Comparison of ENCODE assay signal across 19 mouse cellular contexts in genomic region chr2:181113762-181114361, GRCm38 (mm10). TPM values are rescaled to one million over a fixed set of nuclear protein-coding genes. Genes with fewer than 3 reads are reported as not detected.
DNase-seq lines count a peak whose midpoint lies in the region; ATAC-seq lines count a peak whose summit lies in the region.
"Had no signal": no experiment of that assay in that cellular context is flagged by ENCODE, and none has a peak within 500 bp of the region (broad histone marks: within the 10 kb centered on the region; RNA-seq: fewer than 3 reads in every experiment).

No protein-coding gene starts in this region.

- whole genome bisulfite sequencing in hindbrain, embryonic 11.5 days: 59% methylated on average over 8 of the region's 8 CpGs
- WGBS in hindbrain, embryonic 16.5 days: 38% methylated on average over 8 of the region's 8 CpGs
- 39% methylated on average over 8 of the region's 8 CpGs for WGBS in midbrain, embryonic 14.5 days

- H3K27ac ChIP-seq in hindbrain, embryonic 11.5 days (ENCODE audit: low read depth, low read length): no peak overlapping the region
- no peak overlapping the region for H3K27ac ChIP-seq in hindbrain, embryonic 16.5 days (ENCODE audit: low read depth, low read length)
- H3K27ac ChIP-seq in midbrain, embryonic 14.5 days (replicated peaks; ENCODE audit: low read depth, low read length): peak overlapping the region; percentile 41; the same call in 1 of the 2 replicates
- H3K27ac ChIP-seq: embryonic facial prominence, embryonic 13.5 days; liver, embryonic 15.5 days had no signal

- peak; percentile 51 for DNase-seq in hindbrain, embryonic 11.5 days (ENCODE audit: low spot score)
- DNase-seq in R1 (ENCODE audit: low read depth, low spot score): peak; percentile 23
- peak; percentile 79 for DNase-seq in brain, adult 2 months (ENCODE audit: low read depth, low spot score)
- peak; percentile 53 for DNase-seq in midbrain, embryonic 14.5 days
- DNase-seq in adrenal gland, adult 8-10 months: no peak
- no peak for DNase-seq in natural killer cell, adult 2 months (ENCODE audit: low spot score in 2 of 2)
- DNase-seq in adrenal gland, postnatal 36 days: no peak
- DNase-seq: cerebellum, adult 11 months; heart, postnatal 4 days; right cerebral cortex, postnatal 4 days; thymus, postnatal 25 days had no signal

- no peaks in the 10 kb centered on the region for H3K9me3 ChIP-seq in hindbrain, embryonic 11.5 days (ENCODE audit: control insufficient read depth, low read length)
- no peaks in the 10 kb centered on the region for H3K9me3 ChIP-seq in hindbrain, embryonic 16.5 days (ENCODE audit: control insufficient read depth, low read length)
- H3K9me3 ChIP-seq in midbrain, embryonic 14.5 days (ENCODE audit: control insufficient read depth, low read length): no peaks in the 10 kb centered on the region
- H3K9me3 ChIP-seq: embryonic facial prominence, embryonic 13.5 days; liver, embryonic 15.5 days had no signal

- peak; percentile 45 for ATAC-seq in hindbrain, embryonic 11.5 days (ENCODE audit: low FRiP score)
- ATAC-seq in hindbrain, embryonic 16.5 days: no peak; the same call in 1 of the 2 replicates
- no peak; the same call in 1 of the 2 replicates for ATAC-seq in midbrain, embryonic 14.5 days (ENCODE audit: low FRiP score, low TSS enrichment)
- ATAC-seq: intestine, embryonic 16.5 days; lung, postnatal 0 days had no signal

- H3K4me3 ChIP-seq in hindbrain, embryonic 11.5 days (ENCODE audit: low read depth, low read length): no peak overlapping the region
- H3K4me3 ChIP-seq in hindbrain, embryonic 16.5 days (ENCODE audit: low read length): no peak overlapping the region
- no peak overlapping the region for H3K4me3 ChIP-seq in midbrain, embryonic 14.5 days (replicated peaks; ENCODE audit: low read depth, low read length)
- H3K4me3 ChIP-seq: embryonic facial prominence, embryonic 13.5 days; liver, embryonic 15.5 days; myocyte had no signal

- no peaks in the 10 kb centered on the region for H3K27me3 ChIP-seq in hindbrain, embryonic 11.5 days (ENCODE audit: control insufficient read depth, insufficient read depth, low read length)
- no peaks in the 10 kb centered on the region for H3K27me3 ChIP-seq in hindbrain, embryonic 16.5 days (replicated peaks; ENCODE audit: control insufficient read depth, insufficient read depth, low read length)
- no peaks in the 10 kb centered on the region for H3K27me3 ChIP-seq in midbrain, embryonic 14.5 days (ENCODE audit: control insufficient read depth, insufficient read depth, low read length)

- H3K4me1 ChIP-seq in hindbrain, embryonic 11.5 days (replicated peaks; ENCODE audit: control insufficient read depth, insufficient read depth, low read length): peaks cover 3% of the 10 kb centered on the region; the same call in 1 of the 2 replicates
- peaks cover 21% of the 10 kb centered on the region for H3K4me1 ChIP-seq in hindbrain, embryonic 16.5 days (ENCODE audit: control insufficient read depth, insufficient read depth, low read depth, low read length)
- peaks cover 42% of the 10 kb centered on the region for H3K4me1 ChIP-seq in midbrain, embryonic 14.5 days (ENCODE audit: control insufficient read depth, insufficient read depth, low read length)
- H3K4me1 ChIP-seq: embryonic facial prominence, embryonic 13.5 days had no signal

- no peak overlapping the region for H3K9ac ChIP-seq in hindbrain, embryonic 11.5 days (ENCODE audit: low read depth, low read length)
- no peak overlapping the region for H3K9ac ChIP-seq in hindbrain, embryonic 16.5 days (ENCODE audit: low read depth, low read length)
- no peak overlapping the region for H3K9ac ChIP-seq in midbrain, embryonic 14.5 days (replicated peaks; ENCODE audit: low read length)
- H3K9ac ChIP-seq: embryonic facial prominence, embryonic 13.5 days; liver, embryonic 15.5 days had no signal

- H3K4me2 ChIP-seq in hindbrain, embryonic 11.5 days (replicated peaks; ENCODE audit: low read depth, low read length): no peak overlapping the region
- H3K4me2 ChIP-seq in hindbrain, embryonic 16.5 days (ENCODE audit: low read length): no peak overlapping the region
- no peak overlapping the region for H3K4me2 ChIP-seq in midbrain, embryonic 14.5 days (ENCODE audit: low read length)
- H3K4me2 ChIP-seq: embryonic facial prominence, embryonic 13.5 days; liver, embryonic 15.5 days had no signal

- no peaks in the 10 kb centered on the region for H3K36me3 ChIP-seq in hindbrain, embryonic 11.5 days (ENCODE audit: control insufficient read depth, insufficient read depth, low read length)
- peaks cover 10% of the 10 kb centered on the region for H3K36me3 ChIP-seq in hindbrain, embryonic 16.5 days (ENCODE audit: control insufficient read depth, insufficient read depth, low read length)
- H3K36me3 ChIP-seq in midbrain, embryonic 14.5 days (ENCODE audit: control insufficient read depth, insufficient read depth, low read length): peaks cover 29% of the 10 kb centered on the region
- H3K36me3 ChIP-seq: embryonic facial prominence, embryonic 13.5 days; liver, embryonic 15.5 days had no signal

RNA-seq across cellular contexts. Expression of gene Kcnq2, which starts 21.2 kb away (rescaled TPM):
- 16.3 and 18.9 TPM in 2 replicates for polyA plus RNA-seq in hindbrain, embryonic 11.5 days (2014; fragmentation: Nextera tagmentation; extraction: Ambion mirVana)
- 41.4 and 47.3 TPM in 2 replicates for polyA plus RNA-seq in hindbrain, embryonic 16.5 days (2015; fragmentation: Nextera tagmentation; extraction: Ambion mirVana)
- 52.0 and 52.4 TPM in 2 replicates for polyA plus RNA-seq in midbrain, embryonic 14.5 days (2014; fragmentation: Nextera tagmentation; extraction: Ambion mirVana)
- 10 to 100 TPM in 2 of 4 experiments, 1 to 10 TPM in 2; 5.8 to 14.8 (median 10.0) TPM for total RNA-seq in adrenal gland, adult 8-10 months (2022)
- 1 to 10 TPM; 3.2 to 4.4 TPM for total RNA-seq in adrenal gland, postnatal 36 days (2021)
- total RNA-seq: granulocyte monocyte progenitor cell, adult 5-6 weeks; megakaryocyte progenitor cell, adult 5-6 weeks had no signal
- polyA plus RNA-seq: lung, postnatal 0 days; myocyte had no signal

RNA-seq across cellular contexts. Expression of gene Eef1a2, which starts 43.0 kb away (rescaled TPM):
- polyA plus RNA-seq in hindbrain, embryonic 11.5 days (2014; fragmentation: Nextera tagmentation; extraction: Ambion mirVana): 1.3 and 1.5 TPM in 2 replicates
- 5.4 and 9.7 TPM in 2 replicates for polyA plus RNA-seq in hindbrain, embryonic 16.5 days (2015; fragmentation: Nextera tagmentation; extraction: Ambion mirVana)
- 12.7 and 14.1 TPM in 2 replicates for polyA plus RNA-seq in midbrain, embryonic 14.5 days (2014; fragmentation: Nextera tagmentation; extraction: Ambion mirVana)
- total RNA-seq in adrenal gland, adult 8-10 months (2022): 10 to 100 TPM; 65.8 to 85.9 (median 68.2) TPM
- total RNA-seq in adrenal gland, postnatal 36 days (2021): 10 to 100 TPM; 33.0 to 40.3 TPM
- total RNA-seq: granulocyte monocyte progenitor cell, adult 5-6 weeks; megakaryocyte progenitor cell, adult 5-6 weeks had no signal
- polyA plus RNA-seq: liver, embryonic 15.5 days had no signal

Comparison
In these comparisons a context has a peak if more than half of its experiments do, and no peak if none do; other contexts are left out.
1. DNase-seq: peak in hindbrain, embryonic 11.5 days (single experiment), R1 (single experiment), brain, adult 2 months (single experiment) and midbrain, embryonic 14.5 days (single experiment); none in adrenal gland, adult 8-10 months (single experiment), natural killer cell, adult 2 months (0 of 2) and adrenal gland, postnatal 36 days (0 of 2).